Mouse (Mus musculus) G1E (cell line): ENCODE results near the gene Cnot3.

Experiments used
- CTCF ChIP-seq: IDR thresholded peaks from 2 replicates; pipeline ENCODE4 v1.5.1; 2012; ENCODE audit warnings: low read depth, low read length, inconsistent platforms, mixed read lengths
- GATA1 ChIP-seq: IDR thresholded peaks from 2 replicates; pipeline ENCODE4 v1.6.1; 2012; ENCODE audit warnings: borderline replicate concordance, low read length, inconsistent platforms, mixed read lengths
- GATA2 ChIP-seq: IDR thresholded peaks from 2 replicates; pipeline ENCODE4 v1.6.1; 2012; ENCODE audit warnings: low read depth, low read length, inconsistent platforms, borderline replicate concordance
- TAL1 ChIP-seq: conservative IDR thresholded peaks from 2 replicates; pipeline ENCODE4 v1.6.1; 2012; ENCODE audit warnings: low read depth, low read length, inconsistent platforms, mixed read lengths

- TF ChIP-seq GATA1, result no peak
- no peak for TF ChIP-seq CTCF
- no peak for TF ChIP-seq GATA2
- TF ChIP-seq TAL1, result no peak
Measured at GRCm38 (mm10) chr7:3646188-3646587, 1.1 kb downstream of the Cnot3 start.
